Mouse (Mus musculus): ENCODE results near the gene Rbfox1.

GRCm38 (mm10) chr16:5881820-5882219, 3.3 kb upstream of the Rbfox1 start:
- TF ChIP-seq POLR2A (IDR thresholded peaks at IDR 0.05; ENCODE audit: low read depth, low read length) (no peak), CTCF (IDR thresholded peaks at IDR 0.05; ENCODE audit: borderline replicate concordance, insufficient read depth, low read length) (0 out of 2 replicates have a peak, but pooled peaks have one; percentile 10)
